In genomic region chr10:128090651-128091563, GRCm38 (mm10) we compare ENCODE assay signal across 8 mouse cellular contexts. TPM values are rescaled to one million over a fixed set of nuclear protein-coding genes. Genes with fewer than 3 reads are reported as not detected.
DNase-seq lines count a peak whose midpoint lies in the region; ATAC-seq and TF ChIP-seq lines count a peak whose summit lies in the region.

No protein-coding gene starts in this region.

- peaks cover 44% of the 10 kb centered on the region for H3K36me3 ChIP-seq in hindbrain, embryonic 12.5 days

- no peak for TF ChIP-seq CTCF in Patski (IDR thresholded peaks at IDR 0.05)

- H3K27ac ChIP-seq in hindbrain, embryonic 12.5 days, result peak overlapping the region; percentile 93; the same call in 1 of the 2 replicates

- peaks cover 38% of the 10 kb centered on the region for H3K4me1 ChIP-seq in hindbrain, embryonic 12.5 days

- CTCF ChIA-PET in Patski (lab: Charles Lee), result interaction anchor here (0.9 to 4.7 kb wide), 14 partner anchors 14 to 101 kb away, joined by 3 to 44 read pairs (median 4); no protein-coding TSS in a partner anchor

- 8% methylated on average over 14 of the region's 14 CpGs for WGBS in hindbrain, embryonic 12.5 days

- H3K9me3 ChIP-seq in hindbrain, embryonic 12.5 days (replicated peaks), result no peaks in the 10 kb centered on the region

- POLR2A ChIA-PET in Patski (lab: Charles Lee), result interaction anchor here (0.6 to 2.9 kb wide), 3 partner anchors 7 to 101 kb away, joined by 3 to 20 read pairs (median 3); partner anchors contain the start of gene Atp5b

- peak overlapping the region; percentile 88 for H3K4me3 ChIP-seq in hindbrain, embryonic 12.5 days

- peak overlapping the region; percentile 84 for H3K9ac ChIP-seq in hindbrain, embryonic 12.5 days

- no peaks in the 10 kb centered on the region for H3K27me3 ChIP-seq in Patski
- no peaks in the 10 kb centered on the region for H3K27me3 ChIP-seq in hindbrain, embryonic 12.5 days

- in situ Hi-C loops in Patski (cut with MboI; ENCODE audit: low pct_unique_long_range_greater_than_20kb), result no loop called here

- DNase-seq in Patski (ENCODE audit: low read depth, low spot score), result no peak
- DNase-seq in cerebellum, postnatal 14 days, result peak; percentile 95 to 96
- DNase-seq in frontal cortex, postnatal 10 days (ENCODE audit: low spot score in 2 of 2), result peak; percentile 80 to 84
- DNase-seq in layer of hippocampus, postnatal 14 days (ENCODE audit: low spot score in 2 of 2), result peak; percentile 88 to 92
- DNase-seq in lung, postnatal 14 days, result peak; percentile 93
- DNase-seq in ovary, postnatal 36 days (ENCODE audit: low spot score), result peak; percentile 80
- DNase-seq in thymus, postnatal 14 days, result peak; percentile 93

- H3K4me2 ChIP-seq in hindbrain, embryonic 12.5 days (replicated peaks), result peak overlapping the region; percentile 90

- ATAC-seq in Patski, result peak; percentile 37
- ATAC-seq in hindbrain, embryonic 12.5 days (ENCODE audit: low FRiP score), result peak; percentile 38

RNA-seq across cellular contexts. Expression of gene Baz2a, which starts 0.5 kb away (rescaled TPM):
- polyA plus RNA-seq in Patski (2021), result 45.8 TPM
- 12.8 and 15.4 TPM in 2 replicates for polyA plus RNA-seq in hindbrain, embryonic 12.5 days (2016; fragmentation: Nextera tagmentation; extraction: Ambion mirVana)
- total RNA-seq in layer of hippocampus, postnatal 14 days (2021), result 10 to 100 TPM; 35.1 to 36.8 TPM

RNA-seq across cellular contexts. Expression of gene Atp5b, which starts 7.8 kb away (rescaled TPM):
- polyA plus RNA-seq in Patski (2021), result 2,546 TPM
- 1,948 and 1,970 TPM in 2 replicates for polyA plus RNA-seq in hindbrain, embryonic 12.5 days (2016; fragmentation: Nextera tagmentation; extraction: Ambion mirVana)
- 1,000 to 10,000 TPM; 1,880 to 1,915 TPM for total RNA-seq in layer of hippocampus, postnatal 14 days (2021)

RNA-seq across cellular contexts. Expression of gene Ptges3, which starts 32.2 kb away (rescaled TPM):
- 141 TPM for polyA plus RNA-seq in Patski (2021)
- polyA plus RNA-seq in hindbrain, embryonic 12.5 days (2016; fragmentation: Nextera tagmentation; extraction: Ambion mirVana), result 495 and 513 TPM in 2 replicates
- 100 to 1,000 TPM; 138 to 149 TPM for total RNA-seq in layer of hippocampus, postnatal 14 days (2021)

RNA-seq across cellular contexts. Expression of gene Naca, which starts 55.5 kb away (rescaled TPM):
- polyA plus RNA-seq in Patski (2021), result 764 TPM
- 673 and 675 TPM in 2 replicates for polyA plus RNA-seq in hindbrain, embryonic 12.5 days (2016; fragmentation: Nextera tagmentation; extraction: Ambion mirVana)
- total RNA-seq in layer of hippocampus, postnatal 14 days (2021), result 100 to 1,000 TPM; 321 to 339 TPM
